Mouse (Mus musculus) CH12.LX (cell line): ENCODE measurements around the gene Ttyh3. TPM values are rescaled to one million over a fixed set of nuclear protein-coding genes. Genes with fewer than 3 reads are reported as not detected.

ENCODE experiments used
- DNase-seq: peaks from one replicate; pipeline ENCODE4 v3.0.0-alpha.2; 2013; ENCODE audit errors: extremely low read depth
- H3K27ac ChIP-seq: 2 replicates; pipeline ENCODE4 v1.5.1; 2012; ENCODE audit warnings: low read depth, mild to moderate bottlenecking, control low read depth, moderate library complexity; ENCODE audit not compliant: insufficient read depth
- H3K27me3 ChIP-seq: replicated peaks from 2 replicates; pipeline ENCODE3; 2012; ENCODE audit warnings: inconsistent platforms
- H3K36me3 ChIP-seq, 2 experiments: replicated peaks in 1 of 2; 2 replicates each; pipeline versions ENCODE3 to v1.6.1; 2012; ENCODE audit warnings: inconsistent platforms in 1 of 2, low read length in 1 of 2, mild to moderate bottlenecking in 1 of 2, mixed read lengths in 1 of 2, moderate library complexity in 1 of 2; ENCODE audit not compliant: control insufficient read depth in 1 of 2, insufficient read depth in 1 of 2
- H3K4me1 ChIP-seq, 2 experiments: 2 replicates each; pipeline ENCODE4 v1.6.1; 2012; ENCODE audit warnings: inconsistent platforms in 1 of 2, moderate library complexity in 1 of 2; ENCODE audit not compliant: insufficient read depth in 2 of 2, control insufficient read depth in 1 of 2
- H3K4me2 ChIP-seq: 2 replicates; pipeline ENCODE4 v1.6.1; 2012; ENCODE audit warnings: low read depth, mild to moderate bottlenecking, control low read depth; ENCODE audit not compliant: poor library complexity, insufficient read depth, severe bottlenecking
- H3K4me3 ChIP-seq, 3 experiments: fragments of 150-350 bp in 1 of 3; sonication (generic) in 1 of 3; replicated peaks in 1 of 3; 2 replicates each; pipeline versions ENCODE3 to v1.5.1; 2011 to 2012; ENCODE audit warnings: low read depth in 2 of 3, low read length in 2 of 3, mild to moderate bottlenecking in 2 of 3, moderate library complexity in 2 of 3, control low read depth in 1 of 3, improper control_type of control experiment in 1 of 3, inconsistent platforms in 1 of 3, mixed read lengths in 1 of 3; ENCODE audit not compliant: poor library complexity in 1 of 3
- H3K79me2 ChIP-seq: replicated peaks from 2 replicates; pipeline ENCODE4 v1.6.1; 2012; ENCODE audit warnings: mild to moderate bottlenecking, moderate library complexity; ENCODE audit not compliant: control insufficient read depth, poor library complexity, insufficient read depth, severe bottlenecking; ENCODE audit errors: extremely low read depth
- H3K9ac ChIP-seq: 2 replicates; pipeline ENCODE4 v1.6.1; 2012; ENCODE audit warnings: low read depth, mild to moderate bottlenecking, control low read depth, moderate library complexity; ENCODE audit not compliant: insufficient read depth
- H3K9me3 ChIP-seq: replicated peaks from 2 replicates; pipeline ENCODE3; 2012; ENCODE audit warnings: low read length, inconsistent platforms, mixed read lengths
- CTCF ChIP-seq, 2 experiments: IDR thresholded peaks in 1 of 2; conservative IDR thresholded peaks in 1 of 2; 2 replicates each; pipeline ENCODE4 v1.5.1; 2011 to 2012; ENCODE audit warnings: low read depth in 2 of 2, low read length in 2 of 2, improper control_type of control experiment in 1 of 2, inconsistent platforms in 1 of 2, mild to moderate bottlenecking in 1 of 2, moderate library complexity in 1 of 2
- ELF1 ChIP-seq: IDR thresholded peaks from 2 replicates; pipeline ENCODE4 v1.6.1; 2014; ENCODE audit warnings: low read depth, mild to moderate bottlenecking, inconsistent platforms, low read length, improper control_type of control experiment
- EP300 ChIP-seq: IDR thresholded peaks from 2 replicates; pipeline ENCODE4 v1.6.1; 2011; ENCODE audit warnings: low read length, improper control_type of control experiment
- ETS1 ChIP-seq: conservative IDR thresholded peaks from 2 replicates; pipeline ENCODE4 v1.6.1; 2012; ENCODE audit warnings: low read depth, mild to moderate bottlenecking, inconsistent platforms, low read length, improper control_type of control experiment, moderate library complexity
- JUN ChIP-seq: IDR thresholded peaks from 2 replicates; pipeline ENCODE4 v1.6.1; 2011; ENCODE audit warnings: low read depth, mild to moderate bottlenecking, low read length, improper control_type of control experiment, moderate library complexity; ENCODE audit not compliant: insufficient read depth
- JUND ChIP-seq: conservative IDR thresholded peaks from 2 replicates; pipeline ENCODE4 v1.6.1; 2011; ENCODE audit warnings: low read depth, low read length, improper control_type of control experiment
- MAFK ChIP-seq: IDR thresholded peaks from 2 replicates; pipeline ENCODE4 v1.6.1; 2011; ENCODE audit warnings: low read length, improper control_type of control experiment; ENCODE audit not compliant: insufficient replicate concordance
- MAZ ChIP-seq: IDR thresholded peaks from 2 replicates; pipeline ENCODE4 v1.6.1; 2012; ENCODE audit warnings: low read depth, mild to moderate bottlenecking, inconsistent platforms, low read length, improper control_type of control experiment, moderate library complexity
- MEF2A ChIP-seq: IDR thresholded peaks from 2 replicates; pipeline ENCODE4 v1.6.1; 2014; ENCODE audit warnings: low read depth, mild to moderate bottlenecking, inconsistent platforms, low read length, improper control_type of control experiment, borderline replicate concordance
- MXI1 ChIP-seq: IDR thresholded peaks from 2 replicates; pipeline ENCODE4 v1.6.1; 2011; ENCODE audit warnings: mild to moderate bottlenecking, low read depth, low read length, improper control_type of control experiment
- MYC ChIP-seq: IDR thresholded peaks from 2 replicates; pipeline ENCODE4 v1.6.1; 2011; ENCODE audit warnings: low read depth, mild to moderate bottlenecking, improper control_type of control experiment, low read length
- POLR2AphosphoS2 ChIP-seq: IDR thresholded peaks from 2 replicates; pipeline ENCODE4 v1.6.1; 2011; ENCODE audit warnings: low read depth, low read length, improper control_type of control experiment
- RAD21 ChIP-seq: IDR thresholded peaks from 2 replicates; pipeline ENCODE4 v1.6.1; 2011; ENCODE audit warnings: low read depth, mild to moderate bottlenecking, low read length, improper control_type of control experiment, moderate library complexity
- SMC3 ChIP-seq: IDR thresholded peaks from 2 replicates; pipeline ENCODE4 v1.6.1; 2011; ENCODE audit warnings: low read depth, low read length, improper control_type of control experiment
- TCF12 ChIP-seq: IDR thresholded peaks from 2 replicates; pipeline ENCODE4 v1.6.1; 2014; ENCODE audit warnings: low read depth, mild to moderate bottlenecking, inconsistent platforms, low read length, improper control_type of control experiment
- ZC3H11A ChIP-seq: IDR thresholded peaks from 2 replicates; pipeline ENCODE4 v1.6.1; 2012; ENCODE audit warnings: low read depth, mild to moderate bottlenecking, inconsistent platforms, low read length, improper control_type of control experiment
- ZKSCAN1 ChIP-seq: IDR thresholded peaks from 2 replicates; pipeline ENCODE4 v1.6.1; 2012; ENCODE audit warnings: low read depth, inconsistent platforms, low read length, improper control_type of control experiment, borderline replicate concordance
- dilution Hi-C: fragments of 300-500 bp; cut with MboI; formaldehyde crosslinking; loops from 2 replicates; pipeline ENCODE4 v1.14.3; 2020; ENCODE audit warnings: low sequenced_read_pairs; ENCODE audit not compliant: extremely low pct_unique_long_range_greater_than_20kb, extremely low pct_ligation_motif_present
- in situ Hi-C: fragments of 300-500 bp; cut with MboI; formaldehyde crosslinking; loops from 3 replicates; pipeline ENCODE4 v1.14.3; 2019; ENCODE audit warnings: low sequenced_read_pairs, low pct_ligation_motif_present, low pct_unique_long_range_greater_than_20kb, mixed read lengths
- polyA plus RNA-seq: library from polyadenylated mRNA; unstranded; fragments of >175 nt; gene quantifications from 2 replicates; pipeline ENCODE4 v1.2.1, GENCODE M21; 2012; ENCODE audit warnings: low read depth; ENCODE audit not compliant: insufficient read length
- total RNA-seq, 2 experiments: library from RNA; depleted of rRNA; stranded (reverse); fragments of 300-350 nt in 1 of 2; fragments of >200 nt in 1 of 2; gene quantifications; 2 replicates each; pipeline ENCODE4 v1.2.3; 2012 to 2014

Gene Ttyh3
- total and polyA plus RNA-seq, 3 experiments: 0.31 to 6.3 (median 1.4) TPM

- TF ChIP-seq ETS1 (no peak), ZC3H11A (no peak), ZKSCAN1 (no peak), MAFK (no peak), SMC3 (no peak), MXI1 (no peak), ELF1 (no peak), MYC (no peak), JUND (no peak), EP300 (no peak)
- Histone ChIP-seq H3K9me3 (peaks cover 4% of the 10 kb centered on the region), H3K27me3 (no peaks in the 10 kb centered on the region), H3K4me1 (peaks cover 0 to 6% of the 10 kb centered on the region in 2 experiments; a peak in 1 of 4 replicates), H3K36me3 (peaks cover 0 to 17% of the 10 kb centered on the region in 2 experiments), H3K4me3 (no peak overlapping the region), H3K79me2 (no peaks in the 10 kb centered on the region), H3K27ac (no peak overlapping the region), H3K4me2 (no peak overlapping the region), H3K9ac (no peak overlapping the region)
- no peak for DNase-seq
- dilution Hi-C loops (no loop called here), in situ Hi-C loops (no loop called here)
These were observed 25.0 kb downstream of the Ttyh3 start for GRCm38 (mm10) chr5:140623791-140624190.

GRCm38 (mm10) chr5:140622978-140623670 is 25.7 kb downstream of the Ttyh3 start:
- in situ Hi-C loops: no loop called here
- no peaks in the 10 kb centered on the region for H3K27me3 ChIP-seq
- peaks cover 4% of the 10 kb centered on the region for H3K9me3 ChIP-seq
- no peak overlapping the region for H3K9ac ChIP-seq
- peaks cover 0 to 9% of the 10 kb centered on the region in 2 experiments; a peak in 1 of 4 replicates for H3K4me1 ChIP-seq
- no peak overlapping the region for H3K27ac ChIP-seq
- no peak overlapping the region for H3K4me2 ChIP-seq
- H3K79me2 ChIP-seq: no peaks in the 10 kb centered on the region
- DNase-seq: no peak
- TF ChIP-seq RAD21 (no peak), CTCF (conservative IDR thresholded peaks at IDR 0.05 in 1 of 2, IDR thresholded peaks at IDR 0.05 in 1 of 2; ENCODE audit: low read depth in 2 of 2, low read length in 2 of 2) (no peak), MEF2A (no peak), MYC (no peak), POLR2AphosphoS2 (no peak), ZC3H11A (no peak), TCF12 (no peak), MAZ (no peak), JUN (no peak)
- TF ChIP-seq, all 38 proteins: peak for 0
- dilution Hi-C loops: no loop called here
- Histone ChIP-seq H3K36me3 (peaks cover 0 to 15% of the 10 kb centered on the region in 2 experiments), H3K4me3 (no peak overlapping the region)
